Mouse (Mus musculus): Measurements from ENCODE around the gene Tcf7l1. TPM values are rescaled to one million over a fixed set of nuclear protein-coding genes. Genes with fewer than 3 reads are reported as not detected.

Tcf7l1 gene
- polyA plus RNA-seq, 1 experiment from 2014 or later: 48.8 TPM

DNA sequence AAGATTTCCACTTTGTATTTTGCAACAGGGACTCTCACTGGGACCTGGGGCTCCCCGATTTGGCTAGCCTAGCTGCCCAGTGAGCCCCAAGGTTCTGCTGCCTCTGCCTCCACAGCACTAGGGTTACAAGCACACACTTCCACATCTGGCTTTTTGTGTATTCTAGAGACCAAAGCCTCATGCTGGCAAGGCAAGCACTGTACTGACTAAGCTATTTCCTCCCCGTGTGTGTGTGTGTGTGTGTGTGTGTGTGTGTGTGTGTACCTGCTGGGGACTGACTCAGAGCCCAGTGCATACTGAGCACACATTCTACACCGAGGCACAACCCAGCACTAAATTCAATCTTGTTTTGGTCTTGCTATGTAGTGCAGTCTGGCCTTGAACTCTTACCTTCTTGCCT lies 202.4 kb downstream of the Tcf7l1 start:
- WGBS: 87% methylated on average over 3 of the region's 3 CpGs
- H3K36me3 ChIP-seq (ENCODE audit: control insufficient read depth, insufficient read depth, low read length): peaks cover 9% of the 10 kb centered on the region; the same call in 1 of the 2 replicates
- no peak for ATAC-seq (ENCODE audit: low FRiP score, low TSS enrichment)

DNA sequence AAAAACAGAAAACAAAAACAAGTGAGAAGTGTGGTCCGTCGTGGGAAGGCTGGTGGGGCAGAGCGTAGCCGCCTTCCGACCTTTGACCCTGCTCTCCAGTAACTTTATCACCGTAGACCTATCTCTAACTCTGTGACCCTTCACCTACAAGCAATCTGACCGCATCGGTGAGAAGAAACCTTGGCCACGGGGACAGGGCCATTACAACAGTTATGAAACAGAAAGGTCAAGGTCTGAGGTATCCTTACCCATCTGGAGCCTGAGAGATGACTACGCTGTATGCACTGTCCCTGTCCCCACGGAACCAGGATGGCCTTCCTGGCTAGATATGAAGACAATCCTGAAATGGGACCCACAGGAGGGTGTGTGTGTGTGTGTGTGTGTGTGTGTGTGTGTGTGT lies 204.9 kb downstream of the Tcf7l1 start:
- Histone ChIP-seq H3K4me2 (replicated peaks; ENCODE audit: low read depth, low read length) (no peak overlapping the region), H3K4me1 (ENCODE audit: control insufficient read depth, insufficient read depth, low read length) (no peaks in the 10 kb centered on the region), H3K9me3 (ENCODE audit: control insufficient read depth, low read length) (no peaks in the 10 kb centered on the region), H3K9ac (ENCODE audit: low read depth, low read length) (no peak overlapping the region), H3K27ac (ENCODE audit: low read depth, low read length) (no peak overlapping the region), H3K4me3 (ENCODE audit: low read length) (no peak overlapping the region), H3K36me3 (ENCODE audit: control insufficient read depth, insufficient read depth, low read length) (peaks cover 13% of the 10 kb centered on the region; the same call in 1 of the 2 replicates), H3K27me3 (ENCODE audit: control insufficient read depth, insufficient read depth, low read length) (no peaks in the 10 kb centered on the region)
- no peak for ATAC-seq (ENCODE audit: low FRiP score, low TSS enrichment)
- 57% methylated on average over 11 of the region's 11 CpGs for WGBS

More for the DNA sequence above, 202.4 kb downstream of the Tcf7l1 start:
- Histone ChIP-seq H3K4me1 (ENCODE audit: control insufficient read depth, insufficient read depth, low read length) (no peaks in the 10 kb centered on the region), H3K27me3 (ENCODE audit: control insufficient read depth, insufficient read depth, low read length) (no peaks in the 10 kb centered on the region), H3K4me2 (replicated peaks; ENCODE audit: low read depth, low read length) (no peak overlapping the region), H3K9me3 (ENCODE audit: control insufficient read depth, low read length) (no peaks in the 10 kb centered on the region), H3K4me3 (ENCODE audit: low read length) (no peak overlapping the region), H3K9ac (ENCODE audit: low read depth, low read length) (no peak overlapping the region), H3K27ac (ENCODE audit: low read depth, low read length) (no peak overlapping the region)

DNA sequence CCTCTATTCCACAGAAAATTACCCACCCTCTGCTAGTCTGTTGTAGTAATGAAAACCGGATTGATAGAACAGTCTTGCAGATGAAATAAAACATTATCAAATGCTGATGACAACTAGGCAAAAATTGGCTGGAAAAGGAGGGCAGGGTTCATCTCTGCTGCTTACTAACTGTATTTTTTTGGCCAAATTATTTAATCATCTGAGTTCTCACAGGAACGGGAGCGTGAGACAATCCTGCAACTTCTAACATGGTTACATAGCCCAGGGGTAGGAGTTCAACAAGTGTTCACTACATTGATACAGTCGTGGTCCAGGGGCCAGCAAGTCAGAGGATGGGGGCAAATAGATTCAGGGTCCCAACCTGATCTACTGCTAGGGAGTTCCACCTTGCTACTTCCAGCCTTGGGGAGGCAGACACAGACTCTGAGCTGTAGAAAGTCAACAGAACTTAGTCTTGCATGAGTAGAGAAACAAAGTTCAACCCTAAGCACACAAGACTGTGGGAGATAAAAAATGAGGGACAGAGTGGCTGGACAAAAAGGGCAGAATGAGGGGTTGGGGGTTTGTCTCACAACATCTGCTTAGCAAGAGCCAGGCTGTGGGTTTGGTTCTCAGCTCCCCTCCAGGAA lies 205.7 kb downstream of the Tcf7l1 start:
- H3K4me3 ChIP-seq (ENCODE audit: low read length): no peak overlapping the region
- no peak for ATAC-seq (ENCODE audit: low FRiP score, low TSS enrichment)
- H3K9ac ChIP-seq (ENCODE audit: low read depth, low read length): no peak overlapping the region
- H3K27me3 ChIP-seq (ENCODE audit: control insufficient read depth, insufficient read depth, low read length): no peaks in the 10 kb centered on the region
- H3K4me1 ChIP-seq (ENCODE audit: control insufficient read depth, insufficient read depth, low read length): no peaks in the 10 kb centered on the region
- H3K27ac ChIP-seq (ENCODE audit: low read depth, low read length): no peak overlapping the region
- no peak overlapping the region for H3K4me2 ChIP-seq (replicated peaks; ENCODE audit: low read depth, low read length)
- H3K9me3 ChIP-seq (ENCODE audit: control insufficient read depth, low read length): no peaks in the 10 kb centered on the region
- WGBS: 86% methylated on average over 4 of the region's 4 CpGs
- peaks cover 14% of the 10 kb centered on the region; the same call in 1 of the 2 replicates for H3K36me3 ChIP-seq (ENCODE audit: control insufficient read depth, insufficient read depth, low read length)

DNA sequence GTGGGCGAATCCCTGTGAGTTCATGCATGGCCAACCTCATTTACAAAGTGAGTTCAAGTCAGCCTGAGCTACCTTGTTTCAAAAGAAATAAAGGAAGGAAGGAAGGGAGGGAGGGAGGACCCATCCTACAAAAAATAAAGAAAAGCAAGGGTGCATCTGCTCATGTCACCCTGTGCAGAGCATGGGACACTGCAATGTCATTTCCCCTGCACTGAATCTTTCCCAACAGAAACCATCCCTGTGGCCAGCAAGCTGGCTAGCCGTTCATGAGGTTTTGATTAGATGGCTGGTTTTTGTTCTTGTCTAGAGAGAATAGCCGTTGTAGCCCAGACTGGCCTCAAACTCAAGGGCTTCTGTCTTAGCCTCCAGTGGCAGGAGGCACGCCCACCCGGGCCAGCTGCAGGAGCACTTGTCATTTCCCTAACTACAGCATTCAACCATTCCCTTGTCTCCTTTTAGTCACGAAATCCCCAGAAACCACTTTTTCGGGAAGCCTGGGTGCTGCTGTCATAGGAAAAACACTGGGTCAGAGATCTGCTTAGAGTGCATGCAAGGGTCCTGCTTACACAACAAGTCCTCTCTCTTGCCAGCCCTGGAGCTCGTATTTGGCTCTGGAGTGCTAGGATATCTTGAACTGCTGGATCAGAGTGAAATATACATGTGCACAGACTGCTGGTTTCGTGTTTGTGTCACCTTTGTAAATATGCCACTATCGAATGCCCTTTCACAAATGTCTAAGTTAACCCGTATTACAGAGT lies 207.2 kb downstream of the Tcf7l1 start:
- Histone ChIP-seq H3K27me3 (ENCODE audit: control insufficient read depth, insufficient read depth, low read length) (no peaks in the 10 kb centered on the region), H3K36me3 (ENCODE audit: control insufficient read depth, insufficient read depth, low read length) (peaks cover 11% of the 10 kb centered on the region; the same call in 1 of the 2 replicates), H3K4me2 (replicated peaks; ENCODE audit: low read depth, low read length) (no peak overlapping the region), H3K27ac (ENCODE audit: low read depth, low read length) (no peak overlapping the region), H3K4me3 (ENCODE audit: low read length) (no peak overlapping the region), H3K4me1 (ENCODE audit: control insufficient read depth, insufficient read depth, low read length) (no peaks in the 10 kb centered on the region), H3K9ac (ENCODE audit: low read depth, low read length) (no peak overlapping the region), H3K9me3 (ENCODE audit: control insufficient read depth, low read length) (no peaks in the 10 kb centered on the region)
- 83% methylated on average over 11 of the region's 11 CpGs for WGBS
- no peak for ATAC-seq (ENCODE audit: low FRiP score, low TSS enrichment)

Other genes starting within 250 kb of the Tcf7l1 start
- gene Capg, start 244.9 kb downstream of the Tcf7l1 start, polyA plus RNA-seq (2014; fragmentation: Nextera tagmentation; extraction: Ambion mirVana): 63.8 and 66.6 TPM in 2 replicates
- 10.4 and 15.0 TPM in 2 replicates for gene Elmod3, start 190.8 kb downstream of the Tcf7l1 start, polyA plus RNA-seq (2014; fragmentation: Nextera tagmentation; extraction: Ambion mirVana)
- 14.7 and 20.1 TPM in 2 replicates for gene Retsat, start 190.8 kb downstream of the Tcf7l1 start, polyA plus RNA-seq (2014; fragmentation: Nextera tagmentation; extraction: Ambion mirVana)
- 22.5 and 39.6 TPM in 2 replicates for gene Tgoln1, start 172.3 kb downstream of the Tcf7l1 start, polyA plus RNA-seq (2014; fragmentation: Nextera tagmentation; extraction: Ambion mirVana)
- gene Kcmf1, start 110.7 kb upstream of the Tcf7l1 start, polyA plus RNA-seq (2014; fragmentation: Nextera tagmentation; extraction: Ambion mirVana): 35.9 and 47.9 TPM in 2 replicates
- gene Tmsb10, start 169.5 kb upstream of the Tcf7l1 start, polyA plus RNA-seq (2014; fragmentation: Nextera tagmentation; extraction: Ambion mirVana): 2,275 and 2,927 TPM in 2 replicates

All from kidney, embryonic 14.5 days (tissue).